Mouse (Mus musculus): ENCODE results near the gene Lrp2.

- TF ChIP-seq POLR2A (IDR thresholded peaks at IDR 0.05; ENCODE audit: insufficient read depth, low read length) = no peak
- no peak for TF ChIP-seq CTCF (IDR thresholded peaks at IDR 0.05; ENCODE audit: low read depth, low read length)
- no peak for TF ChIP-seq EP300 (IDR thresholded peaks at IDR 0.05; ENCODE audit: insufficient read depth, low read depth, low read length)
Measured at GRCm38 (mm10) chr2:69448581-69448980, 137.3 kb downstream of the Lrp2 start.

Data from ES-Bruce4 (cell line).